ENCODE assay signal across 27 mouse cellular contexts in genomic region chr14:16246340-16246912, GRCm38 (mm10). TPM values are rescaled to one million over a fixed set of nuclear protein-coding genes. Genes with fewer than 3 reads are reported as not detected.
DNase-seq lines count a peak whose midpoint lies in the region; ATAC-seq and TF ChIP-seq lines count a peak whose summit lies in the region.
"Had no signal": no experiment of that assay in that cellular context is flagged by ENCODE, and none has a peak within 500 bp of the region (broad histone marks: within the 10 kb centered on the region; RNA-seq: fewer than 3 reads in every experiment).

No protein-coding gene starts in this region.

- no peaks in the 10 kb centered on the region for H3K27me3 ChIP-seq in kidney, adult 2 months (replicated peaks; ENCODE audit: control insufficient read depth, insufficient read depth, low read length)
- H3K27me3 ChIP-seq in kidney, embryonic 15.5 days: no peaks in the 10 kb centered on the region
- no peaks in the 10 kb centered on the region for H3K27me3 ChIP-seq in heart, embryonic 10.5 days (ENCODE audit: insufficient read depth, poor library complexity, severe bottlenecking)
- H3K27me3 ChIP-seq: embryonic facial prominence, embryonic 12.5 days; forebrain, embryonic 13.5 days; limb, embryonic 15.5 days; neural tube, embryonic 15.5 days; stomach, embryonic 15.5 days had no signal

- no peak overlapping the region for H3K27ac ChIP-seq in kidney, adult 2 months (ENCODE audit: insufficient read depth, low read depth, low read length)
- no peak overlapping the region for H3K27ac ChIP-seq in kidney, embryonic 15.5 days
- H3K27ac ChIP-seq in heart, embryonic 10.5 days: no peak overlapping the region
- H3K27ac ChIP-seq: embryonic facial prominence, embryonic 12.5 days; forebrain, embryonic 13.5 days; gastrocnemius, adult 2 months; hindbrain, embryonic 14.5 days; left cerebral cortex, adult 2 months; limb, embryonic 15.5 days; neural tube, embryonic 15.5 days; stomach, embryonic 15.5 days had no signal

- ATAC-seq in kidney, embryonic 15.5 days (replicated peaks; ENCODE audit: low FRiP score): no peak
- ATAC-seq in megakaryocyte, adult 5-6 weeks (ENCODE audit: poor library complexity, severe bottlenecking): no peak
- ATAC-seq: activated CD4-positive, CD25-positive, alpha-beta regulatory T cell, adult 4 months; forebrain, embryonic 13.5 days; inflammation-experienced regulatory T-cells, adult 6 months; lung, postnatal 0 days had no signal

- 89% methylated on average over 2 of the region's 2 CpGs for WGBS in kidney, adult 2 months
- WGBS in kidney, embryonic 15.5 days: 94% methylated on average over 2 of the region's 2 CpGs
- WGBS in heart, embryonic 10.5 days: 79% methylated on average over 2 of the region's 2 CpGs

- H3K4me2 ChIP-seq in kidney, embryonic 15.5 days: no peak overlapping the region
- H3K4me2 ChIP-seq: embryonic facial prominence, embryonic 12.5 days; forebrain, embryonic 13.5 days; hindbrain, embryonic 14.5 days; limb, embryonic 15.5 days; midbrain, embryonic 11.5 days; neural tube, embryonic 15.5 days; stomach, embryonic 15.5 days had no signal

- no peak for TF ChIP-seq POLR2A in kidney, adult 2 months (IDR thresholded peaks at IDR 0.05; ENCODE audit: low read depth, low read length)

- H3K36me3 ChIP-seq in kidney, adult 2 months (ENCODE audit: control insufficient read depth, insufficient read depth, low read length): no peaks in the 10 kb centered on the region
- H3K36me3 ChIP-seq in kidney, embryonic 15.5 days: no peaks in the 10 kb centered on the region
- H3K36me3 ChIP-seq in heart, embryonic 10.5 days: no peaks in the 10 kb centered on the region
- H3K36me3 ChIP-seq: embryonic facial prominence, embryonic 12.5 days; limb, embryonic 15.5 days; neural tube, embryonic 15.5 days; stomach, embryonic 15.5 days had no signal

- no peak overlapping the region for H3K4me3 ChIP-seq in kidney, adult 2 months (ENCODE audit: insufficient read depth, low read depth, low read length)
- H3K4me3 ChIP-seq in kidney, embryonic 15.5 days (replicated peaks): no peak overlapping the region
- no peak overlapping the region for H3K4me3 ChIP-seq in heart, embryonic 10.5 days
- H3K4me3 ChIP-seq: embryonic facial prominence, embryonic 12.5 days; forebrain, embryonic 13.5 days; gastrocnemius, adult 2 months; left cerebral cortex, adult 2 months; limb, embryonic 15.5 days; neural tube, embryonic 15.5 days; stomach, embryonic 15.5 days had no signal

- TF ChIP-seq CTCF in kidney, adult 2 months (conservative IDR thresholded peaks at IDR 0.05; ENCODE audit: insufficient read depth, insufficient read length, low read depth, low read length): no peak

- no peaks in the 10 kb centered on the region for H3K9me3 ChIP-seq in kidney, embryonic 15.5 days (replicated peaks)
- no peaks in the 10 kb centered on the region for H3K9me3 ChIP-seq in heart, embryonic 10.5 days
- H3K9me3 ChIP-seq: embryonic facial prominence, embryonic 12.5 days; forebrain, embryonic 13.5 days; limb, embryonic 15.5 days; neural tube, embryonic 15.5 days; stomach, embryonic 15.5 days had no signal

- H3K4me1 ChIP-seq in kidney, adult 2 months (ENCODE audit: control insufficient read depth, insufficient read depth, low read length): peaks cover 9% of the 10 kb centered on the region
- peaks cover 16% of the 10 kb centered on the region for H3K4me1 ChIP-seq in kidney, embryonic 15.5 days
- 0 out of 2 replicates have a peak, but pooled peaks cover 3% of the 10 kb centered on the region for H3K4me1 ChIP-seq in heart, embryonic 10.5 days

- no peak overlapping the region for H3K9ac ChIP-seq in kidney, embryonic 15.5 days
- H3K9ac ChIP-seq: embryonic facial prominence, embryonic 12.5 days; forebrain, embryonic 13.5 days; hindbrain, embryonic 14.5 days; limb, embryonic 15.5 days; neural tube, embryonic 15.5 days; stomach, embryonic 15.5 days had no signal

- DNase-seq in kidney, adult 2 months: peak; percentile 53
- DNase-seq in 416B (ENCODE audit: low read depth) (peak; percentile 65), adipocyte (ENCODE audit: low spot score) (peak; percentile 26)
- DNase-seq in kidney, postnatal 25 days: peak; percentile 42 to 50
- no peak for DNase-seq in heart, embryonic 10.5 days (ENCODE audit: low spot score)
- DNase-seq: adrenal gland, postnatal 10 days; cerebellum, adult 18-20 months; cerebellum, postnatal 14 days; gastrocnemius, adult 2 months; heart, postnatal 4 days; layer of hippocampus, adult 9-11 months; left cerebral cortex, postnatal 4 days; right cerebral cortex, adult 18-20 months; right cerebral cortex, postnatal 4 days had no signal

RNA-seq across cellular contexts. Expression of gene Ngly1, which starts 2.7 kb away (rescaled TPM):
- 40.2 and 51.3 TPM in 2 replicates for polyA plus RNA-seq in kidney, adult 2 months (2012; rRNA removed)
- 36.1 and 36.3 TPM in 2 replicates for polyA plus RNA-seq in kidney, embryonic 15.5 days (2015; fragmentation: Nextera tagmentation; extraction: Ambion mirVana)
- polyA plus RNA-seq in heart, embryonic 10.5 days (2016; fragmentation: Nextera tagmentation; extraction: Ambion mirVana): 18.0 and 21.9 TPM in 2 replicates
- 43.9 and 56.2 TPM in 2 replicates for total RNA-seq in megakaryocyte, adult 5-6 weeks (2015)
- 39.9 and 44.9 TPM in 2 replicates for total RNA-seq in megakaryocyte, adult 5-6 weeks (2017)

RNA-seq across cellular contexts. Expression of gene Oxsm, which starts 3.2 kb away (rescaled TPM):
- 16.6 and 18.7 TPM in 2 replicates for polyA plus RNA-seq in kidney, adult 2 months (2012; rRNA removed)
- 2.5 and 3.7 TPM in 2 replicates for polyA plus RNA-seq in kidney, embryonic 15.5 days (2015; fragmentation: Nextera tagmentation; extraction: Ambion mirVana)
- 1.4 and 3.0 TPM in 2 replicates for polyA plus RNA-seq in heart, embryonic 10.5 days (2016; fragmentation: Nextera tagmentation; extraction: Ambion mirVana)
- 11.7 and 14.8 TPM in 2 replicates for total RNA-seq in megakaryocyte, adult 5-6 weeks (2015)
- 8.5 and 9.2 TPM in 2 replicates for total RNA-seq in megakaryocyte, adult 5-6 weeks (2017)
